Comparison of ENCODE assay signal across 25 mouse cellular contexts in the genomic region with DNA sequence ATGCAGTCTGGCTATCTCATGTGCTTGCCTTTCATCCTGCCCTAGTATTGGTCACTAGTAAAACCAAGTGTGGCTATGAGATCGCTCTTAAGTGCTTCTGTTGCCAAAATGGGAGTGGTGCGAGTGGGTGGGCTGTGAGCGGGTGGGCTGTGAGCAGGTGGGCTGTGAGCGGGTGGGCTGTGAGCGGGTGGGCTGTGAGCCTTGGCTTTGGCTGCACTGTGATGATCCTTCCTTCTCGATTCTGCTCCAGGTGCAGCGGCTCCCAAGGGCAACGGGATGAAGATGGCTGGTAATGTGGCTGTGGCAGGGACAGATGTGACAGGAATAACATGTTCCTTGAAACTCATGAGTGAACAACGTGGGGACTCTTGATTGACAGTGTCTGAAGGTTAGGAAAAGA.
A peak's percentile ranks its signal among the peaks of the same experiment; 100 is the strongest.
DNase-seq lines count a peak whose midpoint lies in the region; ATAC-seq and TF ChIP-seq lines count a peak whose summit lies in the region.
"Had no signal": no experiment of that assay in that cellular context is flagged by ENCODE, and none has a peak within 500 bp of the region (broad histone marks: within the 10 kb centered on the region; RNA-seq: fewer than 3 reads in every experiment).

No protein-coding gene starts in this region.

- H3K4me1 ChIP-seq in midbrain, embryonic 12.5 days = peaks cover 28% of the 10 kb centered on the region
- H3K4me1 ChIP-seq in midbrain, embryonic 11.5 days (ENCODE audit: control insufficient read depth, insufficient read depth, low read length) = peaks cover 23% of the 10 kb centered on the region
- peaks cover 8% of the 10 kb centered on the region; the same call in 1 of the 2 replicates for H3K4me1 ChIP-seq in forebrain, postnatal 0 days (ENCODE audit: insufficient read depth)
- H3K4me1 ChIP-seq: intestine, embryonic 15.5 days; liver, embryonic 15.5 days; megakaryocyte, embryonic 14.5 days had no signal

- peak overlapping the region; percentile 61 for H3K4me3 ChIP-seq in gastrocnemius, adult 2 months
- H3K4me3 ChIP-seq in midbrain, embryonic 12.5 days = no peak overlapping the region
- H3K4me3 ChIP-seq in midbrain, embryonic 11.5 days (ENCODE audit: low read depth, low read length) = no peak overlapping the region
- no peak overlapping the region for H3K4me3 ChIP-seq in forebrain, postnatal 0 days (ENCODE audit: low read depth, low read length)
- H3K4me3 ChIP-seq: heart, embryonic 13.5 days; intestine, embryonic 15.5 days; limb, embryonic 10.5 days; liver, embryonic 15.5 days; lung, embryonic 15.5 days; megakaryocyte, embryonic 14.5 days; neural tube, embryonic 12.5 days had no signal

- ATAC-seq in midbrain, embryonic 12.5 days (ENCODE audit: low FRiP score, low read depth) = no peak
- ATAC-seq in midbrain, embryonic 11.5 days (ENCODE audit: low FRiP score) = no peak
- peak; percentile 7; the same call in 1 of the 2 replicates for ATAC-seq in forebrain, postnatal 0 days
- ATAC-seq: intestine, embryonic 15.5 days had no signal

- intact Hi-C loops in gastrocnemius, adult 2 months (cut with DNase I) = no loop called here
- intact Hi-C loops in heart, postnatal 36 days (cut with DNase I) = no loop called here

- DNase-seq in gastrocnemius, adult 2 months = no peak
- no peak for DNase-seq in gastrocnemius, postnatal 10 days
- DNase-seq in midbrain, embryonic 11.5 days (ENCODE audit: low spot score, missing footprints) = no peak
- DNase-seq in forebrain, postnatal 0 days = no peak
- DNase-seq in thymus, adult 18-20 months = no peak
- DNase-seq in heart, adult 9 months (ENCODE audit: low spot score in 2 of 2) = no peak
- no peak for DNase-seq in heart, postnatal 36 days
- DNase-seq: adrenal gland, postnatal 14 days; cerebellum, adult 8-10 months; cerebellum, postnatal 36 days; heart, postnatal 14 days; kidney, adult 9 months; kidney, postnatal 36 days; liver; lung, postnatal 36 days; right cerebral cortex, postnatal 14 days had no signal

- peak overlapping the region; percentile 45; the same call in 1 of the 2 replicates for H3K4me2 ChIP-seq in midbrain, embryonic 12.5 days (replicated peaks)
- no peak overlapping the region for H3K4me2 ChIP-seq in midbrain, embryonic 11.5 days
- no peak overlapping the region for H3K4me2 ChIP-seq in forebrain, postnatal 0 days (ENCODE audit: low read depth)
- H3K4me2 ChIP-seq: heart, embryonic 13.5 days; liver, embryonic 15.5 days; neural tube, embryonic 12.5 days had no signal

- WGBS in midbrain, embryonic 12.5 days = 75% methylated on average over 9 of the region's 9 CpGs
- WGBS in midbrain, embryonic 11.5 days = 83% methylated on average over 9 of the region's 9 CpGs
- 59% methylated on average over 9 of the region's 9 CpGs for WGBS in forebrain, postnatal 0 days

- H3K9ac ChIP-seq in midbrain, embryonic 12.5 days (replicated peaks) = no peak overlapping the region
- no peak overlapping the region for H3K9ac ChIP-seq in midbrain, embryonic 11.5 days (ENCODE audit: low read length)
- H3K9ac ChIP-seq in forebrain, postnatal 0 days = no peak overlapping the region
- H3K9ac ChIP-seq: heart, embryonic 13.5 days; hindbrain, embryonic 14.5 days; intestine, embryonic 15.5 days; liver, embryonic 15.5 days; lung, embryonic 15.5 days; neural tube, embryonic 12.5 days had no signal

- peaks cover 19% of the 10 kb centered on the region for H3K27me3 ChIP-seq in midbrain, embryonic 12.5 days
- peaks cover 4% of the 10 kb centered on the region; the same call in 1 of the 2 replicates for H3K27me3 ChIP-seq in midbrain, embryonic 11.5 days (ENCODE audit: control insufficient read depth, insufficient read depth, low read length)
- no peaks in the 10 kb centered on the region for H3K27me3 ChIP-seq in forebrain, postnatal 0 days (ENCODE audit: insufficient read depth, low read length)
- H3K27me3 ChIP-seq: heart, embryonic 13.5 days; intestine, embryonic 15.5 days; liver, embryonic 15.5 days; lung, embryonic 15.5 days; megakaryocyte, embryonic 14.5 days; neural tube, embryonic 12.5 days had no signal

- no peaks in the 10 kb centered on the region for H3K9me3 ChIP-seq in midbrain, embryonic 12.5 days
- no peaks in the 10 kb centered on the region for H3K9me3 ChIP-seq in midbrain, embryonic 11.5 days (ENCODE audit: control insufficient read depth, low read length)
- H3K9me3 ChIP-seq in forebrain, postnatal 0 days (ENCODE audit: low read length) = no peaks in the 10 kb centered on the region
- H3K9me3 ChIP-seq: heart, embryonic 13.5 days; intestine, embryonic 15.5 days; limb, embryonic 10.5 days; liver, embryonic 15.5 days; lung, embryonic 15.5 days; megakaryocyte, embryonic 14.5 days; neural tube, embryonic 12.5 days had no signal

- H3K27ac ChIP-seq in gastrocnemius, adult 2 months = no peak overlapping the region
- no peak overlapping the region for H3K27ac ChIP-seq in midbrain, embryonic 12.5 days (replicated peaks)
- no peak overlapping the region for H3K27ac ChIP-seq in midbrain, embryonic 11.5 days (ENCODE audit: low read depth, low read length)
- H3K27ac ChIP-seq in forebrain, postnatal 0 days (ENCODE audit: low read depth, low read length) = no peak overlapping the region
- H3K27ac ChIP-seq: heart, embryonic 13.5 days; hindbrain, embryonic 14.5 days; intestine, embryonic 15.5 days; limb, embryonic 10.5 days; liver, embryonic 15.5 days; lung, embryonic 15.5 days; neural tube, embryonic 12.5 days had no signal

- no peak for TF ChIP-seq CTCF in gastrocnemius, adult 2 months (IDR thresholded peaks at IDR 0.05)
- no peak for TF ChIP-seq CTCF in forebrain, postnatal 0 days (IDR thresholded peaks at IDR 0.05; ENCODE audit: low read depth)

- H3K36me3 ChIP-seq in midbrain, embryonic 12.5 days = no peaks in the 10 kb centered on the region
- no peaks in the 10 kb centered on the region for H3K36me3 ChIP-seq in midbrain, embryonic 11.5 days (ENCODE audit: control insufficient read depth, insufficient read depth, low read length)
- H3K36me3 ChIP-seq in forebrain, postnatal 0 days (ENCODE audit: insufficient read depth) = no peaks in the 10 kb centered on the region
- H3K36me3 ChIP-seq: heart, embryonic 13.5 days; intestine, embryonic 15.5 days; limb, embryonic 10.5 days; liver, embryonic 15.5 days; lung, embryonic 15.5 days; neural tube, embryonic 12.5 days had no signal
